Mouse (Mus musculus) ES-Bruce4 (cell line): Measurements from ENCODE around the gene Entpd2. TPM values are rescaled to one million over a fixed set of nuclear protein-coding genes. Genes with fewer than 3 reads are reported as not detected.
A peak's percentile ranks its signal among the peaks of the same experiment; 100 is the strongest.

Source experiments
- H3K27ac ChIP-seq: 2 replicates; pipeline ENCODE4 v1.5.1; 2012; ENCODE audit warnings: low read length, inconsistent platforms; ENCODE audit not compliant: insufficient read depth
- H3K27me3 ChIP-seq: 2 replicates; pipeline ENCODE4 v1.6.1; 2012; ENCODE audit warnings: mild to moderate bottlenecking, low read length, inconsistent platforms; ENCODE audit not compliant: control insufficient read depth, poor library complexity, insufficient read depth, severe bottlenecking
- H3K36me3 ChIP-seq: 2 replicates; pipeline ENCODE4 v1.6.1; 2012; ENCODE audit warnings: inconsistent platforms, mild to moderate bottlenecking, low read length, moderate library complexity; ENCODE audit not compliant: control insufficient read depth, poor library complexity, insufficient read depth, severe bottlenecking
- H3K4me1 ChIP-seq: one replicate; pipeline ENCODE4 v1.8.1; 2011; ENCODE audit warnings: low read length; ENCODE audit not compliant: control insufficient read depth, insufficient read depth
- H3K4me3 ChIP-seq: 2 replicates; pipeline ENCODE4 v1.5.1; 2011; ENCODE audit warnings: low read depth, mild to moderate bottlenecking, low read length
- H3K9ac ChIP-seq: 2 replicates; pipeline ENCODE4 v1.6.1; 2012; ENCODE audit warnings: low read depth, mild to moderate bottlenecking, inconsistent platforms; ENCODE audit not compliant: poor library complexity, severe bottlenecking
- H3K9me3 ChIP-seq: replicated peaks from 2 replicates; pipeline ENCODE4 v1.6.1; 2012; ENCODE audit warnings: mild to moderate bottlenecking, low read length, inconsistent platforms; ENCODE audit not compliant: control insufficient read depth, poor library complexity, insufficient read depth, severe bottlenecking
- CTCF ChIP-seq: IDR thresholded peaks from one replicate; pipeline ENCODE4 v1.8.1; 2011; ENCODE audit warnings: low read depth, low read length
- EP300 ChIP-seq: IDR thresholded peaks from 2 replicates; pipeline ENCODE4 v1.6.1; 2011; ENCODE audit warnings: low read depth, low read length; ENCODE audit not compliant: insufficient read depth
- POLR2A ChIP-seq: IDR thresholded peaks from one replicate; pipeline ENCODE4 v1.8.1; 2011; ENCODE audit warnings: low read length; ENCODE audit not compliant: insufficient read depth
- polyA plus RNA-seq: library from polyadenylated mRNA; stranded (reverse); fragments of >200 nt; gene quantifications from 2 replicates; pipeline ENCODE4 v1.2.4, GENCODE M21; 2011; ENCODE audit warnings: low read depth; ENCODE audit not compliant: missing spikeins, insufficient read depth, insufficient read length

Gene Entpd2
- polyA plus RNA-seq, 1 experiment: 4.2 TPM

DNA sequence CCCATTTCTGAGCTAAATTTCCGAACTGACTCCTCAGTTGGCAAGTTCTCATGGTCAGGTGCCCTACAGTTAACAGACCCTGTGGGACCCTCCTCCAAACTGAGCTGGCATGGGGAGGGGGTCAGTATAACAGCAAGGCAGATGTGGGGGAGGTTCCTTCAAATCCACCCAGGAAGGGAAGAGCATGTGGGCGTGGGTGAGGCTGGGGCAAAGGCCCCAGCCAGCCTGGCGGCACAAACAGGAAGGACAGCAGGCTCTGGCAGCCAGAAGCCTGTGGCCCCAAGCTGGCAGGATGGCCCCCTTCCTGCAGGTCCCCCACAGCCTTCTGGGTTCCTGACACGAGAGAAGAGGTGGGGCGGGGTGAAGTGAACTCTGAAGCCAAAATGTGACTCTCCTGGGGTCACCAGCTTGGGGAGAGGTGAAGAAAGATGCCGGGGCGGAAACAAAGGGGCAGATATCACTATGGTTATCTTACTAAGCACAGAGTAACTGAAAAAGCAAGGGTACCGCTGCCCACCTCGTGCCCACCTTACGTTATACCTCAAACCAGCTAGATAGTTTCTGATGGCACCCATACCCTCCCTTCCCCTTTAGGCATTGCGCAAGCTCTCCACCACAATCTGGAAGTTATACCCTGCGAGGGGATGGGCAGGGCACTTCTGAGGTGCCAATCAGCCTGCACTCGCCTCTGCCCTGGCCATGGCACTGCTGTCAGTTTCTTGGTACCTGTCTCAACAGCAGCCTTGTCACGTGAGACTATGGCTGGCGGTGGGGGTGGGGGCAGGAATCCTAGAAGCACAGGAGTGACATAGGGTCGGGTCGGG is 27.1 kb downstream of the Entpd2 start, which contains the start of gene Fut7:
TSS of gene Fut7 (plus strand) at position 681 of the 824 bp plus-strand sequence.
- H3K27ac ChIP-seq: no peak within 1 kb of the TSS
- no peak within 1 kb of the TSS for H3K4me3 ChIP-seq
- H3K9ac ChIP-seq: no peak within 1 kb of the TSS
- peaks cover 2% of the 10 kb centered on the region for H3K4me1 ChIP-seq
- TF ChIP-seq EP300: no peak
- no peak for TF ChIP-seq CTCF
- no peak for TF ChIP-seq POLR2A
- no peaks in the 10 kb centered on the region for H3K27me3 ChIP-seq
- H3K36me3 ChIP-seq: no peaks in the 10 kb centered on the region
- H3K9me3 ChIP-seq: no peaks in the 10 kb centered on the region

DNA sequence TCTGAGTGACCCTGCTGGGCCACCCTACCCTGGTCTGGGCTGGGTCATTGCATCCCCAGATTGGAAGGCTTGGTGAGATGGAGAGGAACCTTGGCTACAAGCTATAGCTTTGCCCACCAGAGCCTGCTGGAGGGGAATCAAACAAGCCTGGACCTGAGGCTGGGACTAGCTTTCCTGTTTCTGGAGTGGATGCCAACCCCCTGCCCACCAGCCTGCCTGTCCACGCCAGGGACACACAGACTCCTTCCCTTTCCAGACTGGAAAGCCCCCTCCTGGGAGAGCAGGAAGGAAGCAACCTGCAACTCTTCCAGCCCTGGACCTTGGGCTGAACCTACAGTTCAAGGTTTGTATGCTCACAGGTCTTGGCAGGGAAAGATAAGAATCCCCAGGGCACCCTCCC is 28.0 kb downstream of the Entpd2 start:
- no peak overlapping the region for H3K4me3 ChIP-seq
- H3K27ac ChIP-seq: no peak overlapping the region
- H3K9me3 ChIP-seq: no peaks in the 10 kb centered on the region
- peaks cover 2% of the 10 kb centered on the region for H3K4me1 ChIP-seq
- H3K27me3 ChIP-seq: no peaks in the 10 kb centered on the region
- H3K9ac ChIP-seq: no peak overlapping the region
- no peaks in the 10 kb centered on the region for H3K36me3 ChIP-seq
- TF ChIP-seq EP300: no peak
- no peak for TF ChIP-seq CTCF

DNA sequence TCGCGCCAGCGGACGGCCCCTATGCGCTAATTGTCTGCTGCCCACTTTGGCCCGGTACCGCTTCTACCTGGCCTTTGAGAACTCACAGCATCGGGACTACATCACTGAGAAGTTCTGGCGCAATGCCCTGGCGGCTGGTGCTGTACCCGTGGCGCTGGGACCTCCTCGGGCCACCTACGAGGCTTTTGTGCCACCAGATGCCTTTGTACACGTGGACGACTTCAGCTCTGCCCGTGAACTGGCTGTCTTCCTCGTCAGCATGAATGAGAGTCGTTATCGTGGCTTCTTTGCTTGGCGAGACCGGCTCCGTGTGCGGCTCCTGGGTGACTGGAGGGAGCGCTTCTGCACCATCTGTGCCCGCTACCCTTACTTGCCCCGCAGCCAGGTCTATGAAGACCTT is 29.8 kb downstream of the Entpd2 start:
- H3K27me3 ChIP-seq: no peaks in the 10 kb centered on the region

DNA sequence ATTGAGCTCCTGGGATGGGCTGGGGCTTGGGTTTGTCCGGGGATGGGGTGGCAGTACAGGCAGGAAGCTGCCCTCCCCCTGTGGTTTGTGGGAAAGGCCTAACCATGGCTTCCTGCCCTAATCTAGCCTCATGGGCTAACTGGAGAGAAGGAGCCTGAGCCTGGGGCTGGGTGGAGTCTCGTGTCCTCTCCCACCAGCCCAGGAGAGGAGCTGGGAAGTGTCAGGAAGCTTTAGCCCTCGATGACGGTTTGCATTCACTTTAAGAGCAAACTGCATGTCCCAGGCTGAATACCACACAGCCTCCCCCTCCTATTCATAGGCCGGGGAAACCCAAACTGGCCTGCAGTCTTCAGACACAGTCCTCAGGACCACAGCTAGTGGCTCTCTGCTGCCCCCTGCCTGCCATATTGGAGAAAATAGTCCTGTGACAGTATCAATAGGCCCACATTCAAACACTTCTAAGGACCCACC is 31.1 kb downstream of the Entpd2 start:
- no peaks in the 10 kb centered on the region for H3K27me3 ChIP-seq

More for the DNA sequence above, 29.8 kb downstream of the Entpd2 start:
- no peaks in the 10 kb centered on the region for H3K9me3 ChIP-seq
- peak overlapping the region; percentile 43 for H3K4me3 ChIP-seq
- H3K27ac ChIP-seq: no peak overlapping the region
- H3K4me1 ChIP-seq: peaks cover 2% of the 10 kb centered on the region
- peak overlapping the region; percentile 36 for H3K9ac ChIP-seq
- TF ChIP-seq CTCF (no peak), POLR2A (no peak), EP300 (no peak)
- no peaks in the 10 kb centered on the region for H3K36me3 ChIP-seq

DNA sequence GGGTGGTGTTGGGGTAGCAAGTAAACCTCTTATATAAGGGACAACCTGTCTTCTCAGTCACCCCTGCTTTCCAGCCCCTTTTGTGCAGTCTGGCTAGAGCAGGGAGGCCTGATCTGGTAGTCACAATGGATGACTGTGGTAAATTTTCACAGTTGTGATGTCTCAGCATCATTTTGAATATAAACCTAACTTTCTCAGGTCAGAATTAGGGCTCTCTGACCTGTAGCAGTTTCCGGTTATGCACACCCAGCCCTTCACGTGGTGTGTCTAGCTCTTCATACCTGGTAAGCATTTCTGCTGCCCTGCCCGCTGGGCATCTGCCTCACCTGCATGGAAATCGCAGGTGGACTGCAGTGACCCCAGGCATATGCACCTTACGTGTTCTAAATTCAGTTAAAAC is 31.6 kb downstream of the Entpd2 start:
- TF ChIP-seq POLR2A: no peak
- TF ChIP-seq EP300: no peak
- no peak for TF ChIP-seq CTCF
- Histone ChIP-seq H3K9ac (no peak overlapping the region), H3K4me3 (no peak overlapping the region), H3K27ac (no peak overlapping the region), H3K36me3 (no peaks in the 10 kb centered on the region), H3K27me3 (no peaks in the 10 kb centered on the region), H3K9me3 (no peaks in the 10 kb centered on the region), H3K4me1 (no peaks in the 10 kb centered on the region)

More for the DNA sequence above, 31.1 kb downstream of the Entpd2 start:
- Histone ChIP-seq H3K4me1 (peaks cover 1% of the 10 kb centered on the region), H3K4me3 (no peak overlapping the region), H3K27ac (no peak overlapping the region), H3K36me3 (no peaks in the 10 kb centered on the region), H3K9ac (no peak overlapping the region), H3K9me3 (no peaks in the 10 kb centered on the region)
- TF ChIP-seq EP300 (no peak), CTCF (peak; percentile 89)
